Mouse (Mus musculus) G1E (cell line): ENCODE results near the gene Uba5. TPM values are rescaled to one million over a fixed set of nuclear protein-coding genes. Genes with fewer than 3 reads are reported as not detected.
A peak's percentile ranks its signal among the peaks of the same experiment; 100 is the strongest.

Experiments used
- ATAC-seq: 2 replicates; pipeline ENCODE4 v1.8.0; 2016; ENCODE audit warnings: mild to moderate bottlenecking; ENCODE audit not compliant: insufficient number of reproducible peaks, poor library complexity, low FRiP score, severe bottlenecking; ENCODE audit errors: extremely low read depth
- DNase-seq: peaks from one replicate; pipeline ENCODE4 v3.0.0; 2012; ENCODE audit warnings: low spot score
- H3K27me3 ChIP-seq: 2 replicates; pipeline ENCODE4 v1.6.1; 2012; ENCODE audit warnings: mild to moderate bottlenecking, low read length, inconsistent platforms; ENCODE audit not compliant: insufficient read depth
- H3K36me3 ChIP-seq: replicated peaks from 2 replicates; pipeline ENCODE3; 2012; ENCODE audit warnings: mild to moderate bottlenecking, inconsistent platforms
- H3K4me1 ChIP-seq: 2 replicates; pipeline ENCODE4 v1.6.1; 2012; ENCODE audit warnings: low read depth, low read length, inconsistent platforms, mixed read lengths; ENCODE audit not compliant: insufficient read depth
- H3K4me3 ChIP-seq: 2 replicates; pipeline ENCODE4 v1.5.1; 2012; ENCODE audit warnings: low read depth, mild to moderate bottlenecking, inconsistent platforms, low read length, moderate library complexity, mixed read lengths
- H3K9me3 ChIP-seq: replicated peaks from 2 replicates; pipeline ENCODE4 v1.6.1; 2012; ENCODE audit warnings: inconsistent platforms
- CTCF ChIP-seq: IDR thresholded peaks from 2 replicates; pipeline ENCODE4 v1.5.1; 2012; ENCODE audit warnings: low read depth, low read length, inconsistent platforms, mixed read lengths
- GATA1 ChIP-seq: IDR thresholded peaks from 2 replicates; pipeline ENCODE4 v1.6.1; 2012; ENCODE audit warnings: borderline replicate concordance, low read length, inconsistent platforms, mixed read lengths
- GATA2 ChIP-seq: IDR thresholded peaks from 2 replicates; pipeline ENCODE4 v1.6.1; 2012; ENCODE audit warnings: low read depth, low read length, inconsistent platforms, borderline replicate concordance
- POLR2AphosphoS5 ChIP-seq: IDR thresholded peaks from 2 replicates; pipeline ENCODE4 v1.6.1; 2012; ENCODE audit warnings: low read depth, low read length, inconsistent platforms; ENCODE audit not compliant: insufficient replicate concordance
- TAL1 ChIP-seq: conservative IDR thresholded peaks from 2 replicates; pipeline ENCODE4 v1.6.1; 2012; ENCODE audit warnings: low read depth, low read length, inconsistent platforms, mixed read lengths
- polyA plus RNA-seq: library from polyadenylated mRNA; stranded (reverse); fragments of >175 nt; gene quantifications from 2 replicates; pipeline ENCODE4 v1.2.3, GENCODE M21; 2012
- total RNA-seq, 2 experiments: library from RNA; stranded (forward) in 1 of 2; stranded (reverse) in 1 of 2; fragments of 200-1000 nt in 1 of 2; fragments of >200 nt in 1 of 2; fragmentation: Nextera tagmentation in 1 of 2; gene quantifications; 2 replicates each; pipeline ENCODE4 v1.2.3; 2014 to 2017

The Uba5 gene
- total and polyA plus RNA-seq, 3 experiments: 9.6 to 41.3 (median 36.8) TPM

GRCm38 (mm10) chr9:104088555-104088954 lies 25.6 kb upstream of the Uba5 start:
- Histone ChIP-seq H3K9me3 (no peaks in the 10 kb centered on the region), H3K4me3 (no peak overlapping the region), H3K4me1 (no peaks in the 10 kb centered on the region), H3K36me3 (peaks cover 55% of the 10 kb centered on the region), H3K27me3 (no peaks in the 10 kb centered on the region)
- DNase-seq: no peak
- TF ChIP-seq TAL1: no peak
- ATAC-seq: no peak

- H3K4me1 ChIP-seq: no peaks in the 10 kb centered on the region
- H3K9me3 ChIP-seq: no peaks in the 10 kb centered on the region
- DNase-seq: no peak
- no peaks in the 10 kb centered on the region for H3K27me3 ChIP-seq
- no peak for ATAC-seq
- no peak for TF ChIP-seq GATA1
- TF ChIP-seq TAL1: no peak
- no peak for TF ChIP-seq POLR2AphosphoS5
- no peak for TF ChIP-seq GATA2
- no peak overlapping the region for H3K4me3 ChIP-seq
- H3K36me3 ChIP-seq: peaks cover 59% of the 10 kb centered on the region
Measured at GRCm38 (mm10) chr9:104085730-104086429, 22.9 kb upstream of the Uba5 start.

- H3K27me3 ChIP-seq: no peaks in the 10 kb centered on the region
- H3K4me3 ChIP-seq: no peak overlapping the region
- TF ChIP-seq GATA2 (no peak), POLR2AphosphoS5 (no peak), TAL1 (no peak), CTCF (no peak), GATA1 (no peak)
- no peak for DNase-seq
- no peak for ATAC-seq
- H3K4me1 ChIP-seq: no peaks in the 10 kb centered on the region
- no peaks in the 10 kb centered on the region for H3K9me3 ChIP-seq
- peaks cover 59% of the 10 kb centered on the region for H3K36me3 ChIP-seq
Measured at GRCm38 (mm10) chr9:104080038-104080437, 17.1 kb upstream of the Uba5 start.

- Histone ChIP-seq H3K4me3 (no peak overlapping the region), H3K9me3 (no peaks in the 10 kb centered on the region), H3K36me3 (peaks cover 61% of the 10 kb centered on the region), H3K4me1 (no peaks in the 10 kb centered on the region), H3K27me3 (no peaks in the 10 kb centered on the region)
- peak; percentile 76 for ATAC-seq
- no peak for DNase-seq
- TF ChIP-seq GATA1 (no peak), CTCF (peak; percentile 62)
Measured at GRCm38 (mm10) chr9:104079379-104079778, 16.4 kb upstream of the Uba5 start.

- H3K36me3 ChIP-seq: peaks cover 57% of the 10 kb centered on the region
- no peak overlapping the region for H3K4me3 ChIP-seq
- H3K4me1 ChIP-seq: no peaks in the 10 kb centered on the region
- DNase-seq (no peak), ATAC-seq (no peak)
- TF ChIP-seq CTCF (no peak), TAL1 (no peak), GATA2 (no peak), GATA1 (no peak), POLR2AphosphoS5 (no peak)
- H3K9me3 ChIP-seq: no peaks in the 10 kb centered on the region
- no peaks in the 10 kb centered on the region for H3K27me3 ChIP-seq
Measured at GRCm38 (mm10) chr9:104078780-104079179, 15.8 kb upstream of the Uba5 start.

- Histone ChIP-seq H3K36me3 (peaks cover 44% of the 10 kb centered on the region), H3K4me1 (no peaks in the 10 kb centered on the region), H3K27me3 (no peaks in the 10 kb centered on the region), H3K9me3 (no peaks in the 10 kb centered on the region), H3K4me3 (no peak overlapping the region)
- ATAC-seq (no peak), DNase-seq (peak; percentile 25)
- TF ChIP-seq GATA1: no peak
- TF ChIP-seq POLR2AphosphoS5: no peak
- TF ChIP-seq TAL1: no peak
- no peak for TF ChIP-seq GATA2
- TF ChIP-seq CTCF: no peak; the same call in 1 of the 2 replicates
Measured at GRCm38 (mm10) chr9:104075808-104076207, 12.9 kb upstream of the Uba5 start.
